Mouse (Mus musculus): ENCODE measurements around the gene Adamtsl5. TPM values are rescaled to one million over a fixed set of nuclear protein-coding genes. Genes with fewer than 3 reads are reported as not detected.

Adamtsl5 gene
- polyA plus RNA-seq, 1 experiment from 2014 or later = 2.7 TPM

Small RNA genes within 50 kb of the gene (microRNA-seq; reads per million reads assigned to microRNA genes)
- gene Gm22721 = not detected

Other genes starting within 250 kb of the Adamtsl5 start
- gene Sbno2, start 242.8 kb downstream of the Adamtsl5 start, polyA plus RNA-seq (2014; fragmentation: Nextera tagmentation; extraction: Ambion mirVana) = 10.6 and 14.8 TPM in 2 replicates
- gene Stk11, start 232.6 kb downstream of the Adamtsl5 start, polyA plus RNA-seq (2014; fragmentation: Nextera tagmentation; extraction: Ambion mirVana) = 26.6 and 42.0 TPM in 2 replicates
- 519 and 582 TPM in 2 replicates for gene Atp5d, start 209.8 kb downstream of the Adamtsl5 start, polyA plus RNA-seq (2014; fragmentation: Nextera tagmentation; extraction: Ambion mirVana)
- gene Cbarp, start 207.6 kb downstream of the Adamtsl5 start, polyA plus RNA-seq (2014; fragmentation: Nextera tagmentation; extraction: Ambion mirVana) = 8.1 and 8.4 TPM in 2 replicates
- gene Midn, start 200.1 kb downstream of the Adamtsl5 start, polyA plus RNA-seq (2014; fragmentation: Nextera tagmentation; extraction: Ambion mirVana) = 42.3 and 46.2 TPM in 2 replicates
- gene Cirbp, start 182.4 kb downstream of the Adamtsl5 start, polyA plus RNA-seq (2014; fragmentation: Nextera tagmentation; extraction: Ambion mirVana) = 80.0 and 104 TPM in 2 replicates
- 10.3 and 12.1 TPM in 2 replicates for gene 1600002K03Rik, start 175.5 kb downstream of the Adamtsl5 start, polyA plus RNA-seq (2014; fragmentation: Nextera tagmentation; extraction: Ambion mirVana)
- 15.4 and 17.3 TPM in 2 replicates for gene Efna2, start 168.9 kb downstream of the Adamtsl5 start, polyA plus RNA-seq (2014; fragmentation: Nextera tagmentation; extraction: Ambion mirVana)
- gene Mum1, start 122.0 kb downstream of the Adamtsl5 start, polyA plus RNA-seq (2014; fragmentation: Nextera tagmentation; extraction: Ambion mirVana) = 64.4 and 65.1 TPM in 2 replicates
- 382 and 390 TPM in 2 replicates for gene Ndufs7, start 99.3 kb downstream of the Adamtsl5 start, polyA plus RNA-seq (2014; fragmentation: Nextera tagmentation; extraction: Ambion mirVana)
- 30.2 and 33.6 TPM in 2 replicates for gene Gamt, start 87.4 kb downstream of the Adamtsl5 start, polyA plus RNA-seq (2014; fragmentation: Nextera tagmentation; extraction: Ambion mirVana)
- gene Dazap1, start 86.9 kb downstream of the Adamtsl5 start, polyA plus RNA-seq (2014; fragmentation: Nextera tagmentation; extraction: Ambion mirVana) = 45.8 and 56.9 TPM in 2 replicates
- gene Rps15, start 56.0 kb downstream of the Adamtsl5 start, polyA plus RNA-seq (2014; fragmentation: Nextera tagmentation; extraction: Ambion mirVana) = 1,166 and 1,350 TPM in 2 replicates
- gene Apc2, start 52.4 kb downstream of the Adamtsl5 start, polyA plus RNA-seq (2014; fragmentation: Nextera tagmentation; extraction: Ambion mirVana) = 1.0 and 1.4 TPM in 2 replicates
- gene 2310011J03Rik, start 27.9 kb downstream of the Adamtsl5 start, polyA plus RNA-seq (2014; fragmentation: Nextera tagmentation; extraction: Ambion mirVana) = 36.1 and 40.5 TPM in 2 replicates
- 6.2 and 8.1 TPM in 2 replicates for gene Pcsk4, start 18.9 kb downstream of the Adamtsl5 start, polyA plus RNA-seq (2014; fragmentation: Nextera tagmentation; extraction: Ambion mirVana)
- gene Reep6, start 18.5 kb downstream of the Adamtsl5 start, polyA plus RNA-seq (2014; fragmentation: Nextera tagmentation; extraction: Ambion mirVana) = 5.6 and 7.1 TPM in 2 replicates
- gene Plk5, start 8.0 kb upstream of the Adamtsl5 start, polyA plus RNA-seq (2014; fragmentation: Nextera tagmentation; extraction: Ambion mirVana) = 0.62 and 0.66 TPM in 2 replicates
- gene Mex3d, start 39.2 kb upstream of the Adamtsl5 start, polyA plus RNA-seq (2014; fragmentation: Nextera tagmentation; extraction: Ambion mirVana) = 8.7 and 14.6 TPM in 2 replicates
- 248 and 270 TPM in 2 replicates for gene Mbd3, start 51.1 kb upstream of the Adamtsl5 start, polyA plus RNA-seq (2014; fragmentation: Nextera tagmentation; extraction: Ambion mirVana)
- 806 and 1,046 TPM in 2 replicates for gene Uqcr11, start 58.4 kb upstream of the Adamtsl5 start, polyA plus RNA-seq (2014; fragmentation: Nextera tagmentation; extraction: Ambion mirVana)
- 134 and 162 TPM in 2 replicates for gene Tcf3, start 85.2 kb upstream of the Adamtsl5 start, polyA plus RNA-seq (2014; fragmentation: Nextera tagmentation; extraction: Ambion mirVana)
- not detected in 2 replicates for gene Onecut3, start 146.4 kb upstream of the Adamtsl5 start, polyA plus RNA-seq (2014; fragmentation: Nextera tagmentation; extraction: Ambion mirVana)
- gene Atp8b3, start 190.7 kb upstream of the Adamtsl5 start, polyA plus RNA-seq (2014; fragmentation: Nextera tagmentation; extraction: Ambion mirVana) = 0.22 and 0.24 TPM in 2 replicates
- gene Rexo1, start 213.1 kb upstream of the Adamtsl5 start, polyA plus RNA-seq (2014; fragmentation: Nextera tagmentation; extraction: Ambion mirVana) = 25.8 and 31.3 TPM in 2 replicates
- gene Klf16, start 228.9 kb upstream of the Adamtsl5 start, polyA plus RNA-seq (2014; fragmentation: Nextera tagmentation; extraction: Ambion mirVana) = 10.1 and 10.2 TPM in 2 replicates
- gene Abhd17a, start 241.9 kb upstream of the Adamtsl5 start, polyA plus RNA-seq (2014; fragmentation: Nextera tagmentation; extraction: Ambion mirVana) = 125 and 130 TPM in 2 replicates